Mouse (Mus musculus) ES-E14 (cell line): ENCODE measurements around the gene Gpsm3.

ENCODE experiments used
- CHD2 ChIP-seq: IDR thresholded peaks from 2 replicates; pipeline ENCODE4 v1.6.1; 2014; ENCODE audit warnings: mild to moderate bottlenecking, low read depth, low read length, inconsistent platforms
- HCFC1 ChIP-seq: IDR thresholded peaks from 2 replicates; pipeline ENCODE4 v1.6.1; 2012; ENCODE audit warnings: low read length, inconsistent platforms, borderline replicate concordance; ENCODE audit not compliant: insufficient read depth
- MAFK ChIP-seq: IDR thresholded peaks from 2 replicates; pipeline ENCODE4 v1.6.1; 2014; ENCODE audit warnings: mild to moderate bottlenecking, low read depth, low read length, inconsistent platforms; ENCODE audit not compliant: insufficient read depth

DNA sequence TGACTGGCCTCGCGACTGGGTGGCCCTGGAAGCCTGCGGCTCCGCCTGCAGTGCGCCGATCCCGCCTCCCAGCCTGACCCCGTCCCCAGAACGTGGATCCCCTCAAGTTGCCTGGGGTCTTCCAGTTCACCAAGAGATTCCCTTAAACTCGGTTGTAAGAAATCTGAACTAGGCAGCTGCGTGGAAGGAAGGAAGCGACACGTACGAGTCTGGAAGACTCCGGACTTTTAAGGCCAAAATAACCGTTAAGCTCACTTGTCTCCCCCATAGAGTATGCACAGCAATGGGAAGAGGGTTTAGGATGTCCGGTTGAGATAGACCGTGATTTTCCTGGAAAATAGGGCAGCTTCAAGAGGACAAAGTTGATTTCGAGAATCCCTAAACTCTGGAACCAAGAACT lies 1.8 kb upstream of the Gpsm3 start:
- TF ChIP-seq HCFC1 (no peak), MAFK (no peak), CHD2 (no peak)
